In genomic region chr10:98542072-98542471, GRCm38 (mm10) we compare ENCODE assay signal across 16 mouse cellular contexts.
"Had no signal": no experiment of that assay in that cellular context is flagged by ENCODE, and none has a peak within 500 bp of the region (broad histone marks: within the 10 kb centered on the region; RNA-seq: fewer than 3 reads in every experiment).

No protein-coding gene starts in this region.

- H3K9me3 ChIP-seq: neural tube, embryonic 13.5 days; neural tube, embryonic 15.5 days; stomach, embryonic 15.5 days had no signal

- H3K27ac ChIP-seq: neural tube, embryonic 13.5 days; neural tube, embryonic 15.5 days; stomach, embryonic 15.5 days; stomach, postnatal 0 days had no signal

- H3K4me3 ChIP-seq: neural tube, embryonic 13.5 days; neural tube, embryonic 15.5 days; stomach, embryonic 15.5 days had no signal

- H3K9ac ChIP-seq: neural tube, embryonic 13.5 days; neural tube, embryonic 15.5 days; stomach, embryonic 15.5 days had no signal

- DNase-seq: retina, postnatal 1 day; right cerebral cortex, adult 18-20 months; right cerebral cortex, postnatal 14 days; right cerebral cortex, postnatal 25 days; right cerebral cortex, postnatal 4 days; spleen, adult 18-20 months; thymus, adult 18-20 months; thymus, adult 2 months; thymus, postnatal 14 days; thymus, postnatal 25 days; thymus, postnatal 36 days; thymus, postnatal 4 days had no signal

- H3K4me2 ChIP-seq: neural tube, embryonic 13.5 days; neural tube, embryonic 15.5 days; stomach, embryonic 15.5 days had no signal

- H3K27me3 ChIP-seq: neural tube, embryonic 13.5 days; neural tube, embryonic 15.5 days; stomach, embryonic 15.5 days had no signal

- H3K36me3 ChIP-seq: neural tube, embryonic 13.5 days; neural tube, embryonic 15.5 days; stomach, embryonic 15.5 days had no signal
